Mouse (Mus musculus) C2C12 (cell line): ENCODE data around the gene Nudcd3. TPM values are rescaled to one million over a fixed set of nuclear protein-coding genes. Genes with fewer than 3 reads are reported as not detected.

ENCODE experiments used
- H3K27me3 ChIP-seq: one replicate; pipeline ENCODE4 v1.6.1; 2011; ENCODE audit not compliant: control insufficient read depth, insufficient read depth, insufficient read length
- H3K36me3 ChIP-seq: one replicate; pipeline ENCODE4 v1.6.1; 2011; ENCODE audit not compliant: control insufficient read depth, insufficient read depth
- H3K4me3 ChIP-seq: one replicate; pipeline ENCODE4 v1.5.1; 2011; ENCODE audit warnings: mild to moderate bottlenecking, control low read depth; ENCODE audit not compliant: poor library complexity, insufficient read depth, severe bottlenecking
- H3K79me2 ChIP-seq: one replicate; pipeline ENCODE4 v1.6.1; 2011; ENCODE audit not compliant: control insufficient read depth, insufficient read depth
- H3K79me3 ChIP-seq: one replicate; pipeline ENCODE4 v1.6.1; 2011; ENCODE audit warnings: low read depth, control low read depth
- H3ac ChIP-seq: one replicate; pipeline ENCODE3; 2011; ENCODE audit warnings: low read depth; ENCODE audit not compliant: control insufficient read depth, insufficient read length
- CEBPB ChIP-seq: IDR thresholded peaks from one replicate; pipeline ENCODE4 v1.6.1; 2011; ENCODE audit warnings: low read depth, mild to moderate bottlenecking, control low read depth, moderate library complexity
- CTCF ChIP-seq: IDR thresholded peaks from one replicate; pipeline ENCODE4 v1.5.1; 2011; ENCODE audit not compliant: control insufficient read depth, insufficient read depth, insufficient read length
- FOSL1 ChIP-seq: IDR thresholded peaks from one replicate; pipeline ENCODE4 v1.8.0; 2011; ENCODE audit warnings: mild to moderate bottlenecking, low read length; ENCODE audit not compliant: poor library complexity, insufficient read depth, severe bottlenecking
- MAX ChIP-seq: IDR thresholded peaks from one replicate; pipeline ENCODE4 v1.6.1; 2011; ENCODE audit warnings: mild to moderate bottlenecking, control low read depth
- MYOD1 ChIP-seq: IDR thresholded peaks from one replicate; pipeline ENCODE4 v1.6.1; 2011; ENCODE audit warnings: low read depth; ENCODE audit not compliant: control insufficient read depth, insufficient read length
- MYOG ChIP-seq: IDR thresholded peaks from one replicate; pipeline ENCODE4 v1.6.1; 2011; ENCODE audit not compliant: control insufficient read depth, insufficient read length; ENCODE audit errors: extremely low read depth
- USF1 ChIP-seq: IDR thresholded peaks from one replicate; pipeline ENCODE4 v1.6.1; 2011; ENCODE audit warnings: low read depth, mild to moderate bottlenecking, control low read depth, moderate library complexity
- polyA plus RNA-seq: library from polyadenylated mRNA; unstranded; fragments of >200 nt; fragmentation: generic; extraction: Trizol; gene quantifications from one replicate; pipeline ENCODE4 v1.2.1, GENCODE M21; 2012; ENCODE audit warnings: missing spikeins

The Nudcd3 gene
- polyA plus RNA-seq, 1 experiment = 56.1 TPM

DNA sequence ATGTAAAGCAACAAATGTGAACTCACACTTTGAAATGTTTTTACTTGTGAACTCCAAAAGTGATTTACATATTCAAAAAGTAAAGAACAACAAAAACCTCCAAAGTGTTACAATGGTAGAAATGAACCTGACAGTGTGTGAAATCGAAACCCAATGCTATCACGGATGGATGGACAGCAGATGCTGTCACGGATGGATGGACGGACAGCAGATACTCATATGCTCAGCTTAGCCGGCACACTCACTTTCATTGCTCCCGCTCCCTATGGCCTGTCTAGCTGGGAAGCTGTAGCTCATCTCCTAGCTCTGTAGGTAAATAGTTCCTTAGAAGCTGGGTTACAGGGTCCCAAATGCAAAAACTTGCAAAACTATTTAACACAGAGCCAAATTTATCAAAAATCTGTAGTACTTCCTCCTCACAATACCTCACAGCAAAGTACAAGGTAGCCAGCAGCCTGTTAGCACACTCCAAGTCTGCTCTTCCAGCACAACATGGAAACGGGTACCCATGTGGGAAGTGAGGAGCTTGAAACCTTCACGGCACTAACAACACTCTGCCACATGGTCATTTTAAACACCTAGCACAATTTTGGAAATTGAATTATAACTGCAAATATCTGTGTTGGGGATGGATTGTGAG is 22.3 kb downstream of the Nudcd3 start:
- peaks cover 83% of the 10 kb centered on the region for H3K79me3 ChIP-seq
- no peak overlapping the region for H3K4me3 ChIP-seq
- no peak overlapping the region for H3ac ChIP-seq
- peaks cover 98% of the 10 kb centered on the region for H3K79me2 ChIP-seq
- TF ChIP-seq CTCF = no peak
- TF ChIP-seq MYOD1 = no peak
- TF ChIP-seq FOSL1 = no peak
- no peak for TF ChIP-seq USF1
- no peak for TF ChIP-seq MYOG
- TF ChIP-seq CEBPB = no peak
- no peak for TF ChIP-seq MAX
- no peaks in the 10 kb centered on the region for H3K27me3 ChIP-seq
- H3K36me3 ChIP-seq = no peaks in the 10 kb centered on the region

DNA sequence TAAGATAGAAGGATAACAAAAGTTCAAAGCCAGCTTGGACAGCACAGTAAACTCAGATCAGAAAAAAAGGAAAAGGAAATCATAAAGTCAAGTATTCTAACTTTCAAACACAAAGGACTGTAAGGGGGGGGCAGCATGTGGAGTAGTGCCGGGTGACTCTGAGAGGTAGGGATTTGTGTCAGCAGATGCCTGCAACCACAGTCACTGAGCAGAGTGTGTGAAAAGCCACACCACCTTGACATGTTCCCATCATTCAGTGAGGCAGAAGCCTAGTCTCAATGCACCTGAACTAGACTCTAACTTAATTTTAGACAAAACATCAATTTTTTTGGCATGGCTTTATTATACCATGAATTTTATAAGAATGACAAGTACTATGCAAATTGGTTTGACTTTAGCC is 24.7 kb downstream of the Nudcd3 start:
- Histone ChIP-seq H3ac (no peak overlapping the region), H3K36me3 (no peaks in the 10 kb centered on the region)
- no peak for TF ChIP-seq USF1
- no peak for TF ChIP-seq MAX
- no peak for TF ChIP-seq MYOD1
- no peak for TF ChIP-seq CEBPB
- TF ChIP-seq CTCF = no peak
- TF ChIP-seq FOSL1 = no peak
- TF ChIP-seq MYOG = no peak

DNA sequence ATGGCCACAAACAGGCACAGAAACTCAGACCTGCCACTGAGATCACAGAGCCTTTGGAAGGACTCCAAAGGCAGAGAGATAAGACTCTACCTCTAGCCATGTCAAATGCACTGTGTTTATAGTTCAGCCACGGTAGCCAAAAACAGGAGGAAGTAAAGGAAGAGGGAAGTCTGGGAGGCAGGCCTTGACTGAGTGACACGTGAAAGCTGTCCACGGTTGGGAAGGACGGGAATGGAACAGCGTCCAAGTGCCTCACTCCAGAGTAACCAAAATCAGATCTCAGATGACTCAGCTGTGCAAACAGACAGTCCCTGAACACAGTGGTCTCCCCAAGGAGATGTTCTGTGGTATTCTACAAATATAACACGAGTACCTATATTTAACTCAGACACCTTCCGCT is 25.5 kb downstream of the Nudcd3 start:
- no peaks in the 10 kb centered on the region for H3K27me3 ChIP-seq
- H3K79me2 ChIP-seq = peaks cover 98% of the 10 kb centered on the region
- TF ChIP-seq MYOD1 = no peak
- TF ChIP-seq MAX = peak; percentile 47
- H3ac ChIP-seq = no peak overlapping the region
- peaks cover 78% of the 10 kb centered on the region for H3K79me3 ChIP-seq
- H3K4me3 ChIP-seq = no peak overlapping the region
- H3K36me3 ChIP-seq = no peaks in the 10 kb centered on the region

More for the DNA sequence above, 24.7 kb downstream of the Nudcd3 start:
- H3K27me3 ChIP-seq = no peaks in the 10 kb centered on the region
- H3K79me3 ChIP-seq = peaks cover 80% of the 10 kb centered on the region
- peaks cover 98% of the 10 kb centered on the region for H3K79me2 ChIP-seq
- no peak overlapping the region for H3K4me3 ChIP-seq

DNA sequence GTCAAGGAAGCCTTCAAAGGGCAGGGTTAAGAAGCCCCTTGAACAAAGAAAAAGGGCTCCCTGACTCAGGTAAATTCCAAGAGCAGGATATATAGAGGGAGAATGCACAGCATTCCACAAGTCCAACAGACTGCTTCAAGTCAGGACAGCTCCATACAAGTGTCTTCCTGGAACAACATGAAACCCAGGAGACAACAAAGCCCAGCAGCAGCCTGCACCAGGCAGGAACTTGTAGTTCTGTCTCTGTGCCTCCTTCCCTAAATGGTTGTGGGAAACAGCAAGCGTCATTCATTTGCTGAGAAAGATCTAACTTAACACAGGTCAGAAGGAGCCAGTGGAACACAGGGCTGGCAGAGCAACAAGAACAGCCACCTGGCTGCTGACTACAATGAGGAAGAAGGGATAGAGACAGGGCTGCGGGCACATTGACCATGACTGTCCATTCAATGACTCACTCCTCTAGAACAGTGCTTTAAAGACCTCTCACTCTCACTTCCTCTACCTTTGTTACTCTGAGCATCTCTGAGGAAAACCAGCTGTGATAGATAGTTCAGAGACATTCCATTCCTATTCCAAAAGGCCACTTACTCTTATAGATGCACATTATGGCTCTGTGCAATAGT is 31.1 kb downstream of the Nudcd3 start:
- no peak overlapping the region for H3ac ChIP-seq
- peaks cover 98% of the 10 kb centered on the region for H3K79me2 ChIP-seq
- no peaks in the 10 kb centered on the region for H3K36me3 ChIP-seq
- H3K79me3 ChIP-seq = peaks cover 76% of the 10 kb centered on the region
- TF ChIP-seq MAX (no peak), FOSL1 (no peak), USF1 (no peak), MYOG (no peak), MYOD1 (no peak), CEBPB (no peak), CTCF (no peak)
- H3K27me3 ChIP-seq = no peaks in the 10 kb centered on the region
- no peak overlapping the region for H3K4me3 ChIP-seq

DNA sequence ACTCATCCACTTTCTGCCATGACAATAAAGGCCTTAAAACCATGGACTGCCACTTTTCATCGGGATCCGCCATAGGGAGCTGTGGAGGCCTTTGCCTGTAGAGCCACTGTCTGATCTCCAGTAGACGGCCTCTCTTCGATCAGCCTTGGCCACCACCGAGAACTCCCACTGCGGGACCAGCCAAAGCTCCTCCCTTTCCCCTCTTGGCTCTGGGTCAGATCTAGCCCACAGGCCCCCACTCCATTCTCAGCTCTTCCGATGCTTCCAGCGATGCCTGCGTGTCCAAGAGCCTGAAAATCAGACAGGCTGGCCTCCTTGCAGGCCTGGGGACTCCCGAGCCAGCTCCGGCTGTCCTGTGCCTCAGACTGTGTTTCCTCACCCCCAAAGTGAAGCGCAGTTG is 33.9 kb downstream of the Nudcd3 start:
- Histone ChIP-seq H3K79me2 (peaks cover 98% of the 10 kb centered on the region), H3K27me3 (no peaks in the 10 kb centered on the region), H3K79me3 (peaks cover 72% of the 10 kb centered on the region), H3K4me3 (no peak overlapping the region), H3ac (no peak overlapping the region), H3K36me3 (no peaks in the 10 kb centered on the region)
- no peak for TF ChIP-seq MYOD1
- no peak for TF ChIP-seq MYOG
- TF ChIP-seq MAX = no peak
- TF ChIP-seq CEBPB = no peak
- TF ChIP-seq CTCF = no peak
- no peak for TF ChIP-seq USF1
- no peak for TF ChIP-seq FOSL1

DNA sequence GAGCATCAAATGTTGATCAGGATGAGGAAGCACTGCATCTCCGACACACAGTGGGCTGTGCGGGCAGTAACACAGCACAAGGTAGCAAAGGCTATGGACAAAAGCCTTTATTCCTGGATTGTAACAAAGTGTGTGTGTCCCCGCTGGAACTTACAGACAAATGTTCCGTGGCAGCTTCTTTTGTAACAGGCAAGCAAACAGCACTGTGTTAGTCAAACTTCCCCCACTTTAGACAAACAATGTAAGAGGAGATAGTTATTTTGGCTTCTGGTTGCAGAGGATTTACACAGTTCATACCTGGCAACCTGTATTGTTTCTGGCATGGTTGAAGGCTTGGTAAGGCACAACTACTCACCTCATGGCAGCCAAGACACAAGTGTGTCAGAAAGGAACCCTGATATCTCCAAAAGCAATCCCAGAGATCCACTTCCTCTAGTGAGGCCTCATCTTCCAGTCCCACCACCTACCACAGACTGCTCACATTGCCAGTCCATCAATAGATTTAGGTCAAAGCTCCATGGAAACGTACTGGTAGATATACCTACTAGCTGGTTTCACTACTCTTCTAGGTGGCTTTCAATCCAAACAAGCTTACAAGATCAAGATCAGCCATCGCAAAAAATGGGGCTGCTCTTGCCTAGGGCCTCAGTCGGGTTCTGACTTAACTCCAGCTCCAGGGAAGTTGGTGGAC is 34.7 kb downstream of the Nudcd3 start:
- Histone ChIP-seq H3ac (no peak overlapping the region), H3K4me3 (no peak overlapping the region), H3K27me3 (no peaks in the 10 kb centered on the region), H3K79me3 (peaks cover 72% of the 10 kb centered on the region), H3K36me3 (no peaks in the 10 kb centered on the region), H3K79me2 (peaks cover 98% of the 10 kb centered on the region)
- TF ChIP-seq CEBPB (no peak), USF1 (no peak), MYOD1 (no peak), MYOG (no peak)
